Mouse (Mus musculus) limb, embryonic 14.5 days (tissue): ENCODE results near the gene Prdm2. TPM values are rescaled to one million over a fixed set of nuclear protein-coding genes. Genes with fewer than 3 reads are reported as not detected.

Experiments
- ATAC-seq: fragments of 200-750 bp; cut with Nextera tagmentation; 2 replicates; pipeline ENCODE4 v1.8.0; 2017; ENCODE audit warnings: low read depth, moderate number of reproducible peaks, moderate TSS enrichment; ENCODE audit not compliant: low FRiP score
- DNase-seq: peaks from one replicate; pipeline ENCODE4 v3.0.0-alpha.2; 2015; ENCODE audit warnings: low spot score
- H3K27ac ChIP-seq: fragments of 300-500 bp; sonication (generic); replicated peaks from 2 replicates; pipeline ENCODE4 v1.5.1; 2014; ENCODE audit warnings: low read depth, mild to moderate bottlenecking, low read length, moderate library complexity, mixed read lengths
- H3K27me3 ChIP-seq: fragments of 300-500 bp; sonication (generic); 2 replicates; pipeline ENCODE4 v1.6.1; 2014; ENCODE audit warnings: low read length, mixed read lengths; ENCODE audit not compliant: control insufficient read depth, insufficient read depth
- H3K36me3 ChIP-seq: fragments of 300-500 bp; sonication (generic); 2 replicates; pipeline ENCODE4 v1.6.1; 2014; ENCODE audit warnings: mild to moderate bottlenecking, low read length, moderate library complexity, mixed read lengths; ENCODE audit not compliant: control insufficient read depth, insufficient read depth
- H3K4me1 ChIP-seq: fragments of 300-500 bp; sonication (generic); 2 replicates; pipeline ENCODE4 v1.6.1; 2014; ENCODE audit warnings: antibody characterized with exemption, low read length, mixed read lengths; ENCODE audit not compliant: control insufficient read depth, insufficient read depth
- H3K4me2 ChIP-seq: fragments of 300-500 bp; sonication (generic); replicated peaks from 2 replicates; pipeline ENCODE4 v1.6.1; 2014; ENCODE audit warnings: low read depth, mild to moderate bottlenecking, low read length, moderate library complexity; ENCODE audit not compliant: severe bottlenecking
- H3K4me3 ChIP-seq: fragments of 300-500 bp; sonication (generic); replicated peaks from 2 replicates; pipeline ENCODE4 v1.5.1; 2014; ENCODE audit warnings: low read length
- H3K9ac ChIP-seq: fragments of 300-500 bp; sonication (generic); 2 replicates; pipeline ENCODE4 v1.6.1; 2014; ENCODE audit warnings: mild to moderate bottlenecking, low read depth, low read length, moderate library complexity; ENCODE audit not compliant: severe bottlenecking
- H3K9me3 ChIP-seq: fragments of 300-500 bp; sonication (generic); 2 replicates; pipeline ENCODE4 v1.6.1; 2016; ENCODE audit warnings: low read length; ENCODE audit not compliant: control insufficient read depth
- POLR2A ChIP-seq: fragments of 200-500 bp; IDR thresholded peaks from 2 replicates; pipeline ENCODE4 v1.8.0; 2012; ENCODE audit warnings: inconsistent platforms, mild to moderate bottlenecking, moderate library complexity, borderline replicate concordance; ENCODE audit not compliant: insufficient read depth, insufficient read length; ENCODE audit errors: extremely low read depth
- WGBS: fragments of 180-500 bp; shearing (Covaris S2); extraction: QIAGEN DNeasy Blood & Tissue Kit; methylation state at CpG from one replicate; pipeline ENCODE4 v1.1.7; 2014; 5-methylcytosine and 5-hydroxymethylcytosine counted together
- polyA plus RNA-seq, 2 experiments: library from polyadenylated mRNA; depleted of rRNA in 1 of 2; stranded (reverse) in 1 of 2; unstranded in 1 of 2; fragments of >200 nt; fragmentation: Nextera tagmentation in 1 of 2; extraction: Ambion mirVana in 1 of 2; gene quantifications; 2 replicates each; pipeline versions ENCODE4 v1.2.1 to v1.2.3; 2012 to 2014

Gene Prdm2
- polyA plus RNA-seq, 2 experiments, result 14.2 to 26.2 TPM

DNA sequence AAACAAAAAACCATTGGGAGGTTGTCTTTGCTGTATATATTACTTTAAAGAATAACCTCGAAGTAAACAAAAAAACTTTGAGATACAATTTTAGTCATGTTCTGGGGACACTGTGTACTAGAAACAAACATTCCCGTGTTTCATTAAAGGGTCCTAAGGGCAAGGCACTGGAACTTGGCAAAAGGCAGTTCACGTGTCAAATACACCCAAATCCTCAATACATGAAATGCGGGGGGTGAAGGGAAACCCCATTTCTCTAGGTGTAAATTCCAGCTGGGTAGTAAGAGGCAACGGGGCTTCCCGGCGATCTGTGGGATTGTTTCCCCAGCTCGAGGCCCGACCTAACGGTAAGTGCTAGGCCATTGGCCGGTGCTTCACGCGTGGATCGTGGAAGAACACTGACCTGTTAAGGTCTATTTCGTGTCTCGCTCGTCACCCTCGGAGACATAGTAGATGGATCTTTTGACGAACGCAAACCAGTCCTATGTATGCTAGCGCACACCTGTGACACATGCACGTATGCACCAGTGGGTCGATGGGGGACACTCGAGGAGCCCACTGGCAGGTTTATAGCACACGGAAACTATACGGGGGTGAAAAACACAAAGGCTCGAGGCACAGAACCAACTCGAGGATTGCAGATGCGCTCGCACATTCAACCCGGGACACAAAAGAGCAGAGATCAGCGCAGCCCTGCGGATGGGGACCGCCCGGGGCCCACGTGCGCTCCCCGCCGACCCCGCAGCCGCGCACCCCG lies 1.0 kb downstream of the Prdm2 start:
- peak overlapping the region; percentile 92 for H3K27ac ChIP-seq
- H3K27me3 ChIP-seq, result no peaks in the 10 kb centered on the region
- WGBS, result 4% methylated on average over 40 of the region's 43 CpGs
- no peaks in the 10 kb centered on the region for H3K36me3 ChIP-seq
- H3K4me1 ChIP-seq, result peaks cover 21% of the 10 kb centered on the region
- H3K4me3 ChIP-seq, result peak overlapping the region; percentile 84
- TF ChIP-seq POLR2A, result no peak
- ATAC-seq (peak; percentile 16), DNase-seq (peak; percentile 13)
- H3K9ac ChIP-seq, result peak overlapping the region; percentile 97
- H3K9me3 ChIP-seq, result no peaks in the 10 kb centered on the region
- peak overlapping the region; percentile 79 for H3K4me2 ChIP-seq

DNA sequence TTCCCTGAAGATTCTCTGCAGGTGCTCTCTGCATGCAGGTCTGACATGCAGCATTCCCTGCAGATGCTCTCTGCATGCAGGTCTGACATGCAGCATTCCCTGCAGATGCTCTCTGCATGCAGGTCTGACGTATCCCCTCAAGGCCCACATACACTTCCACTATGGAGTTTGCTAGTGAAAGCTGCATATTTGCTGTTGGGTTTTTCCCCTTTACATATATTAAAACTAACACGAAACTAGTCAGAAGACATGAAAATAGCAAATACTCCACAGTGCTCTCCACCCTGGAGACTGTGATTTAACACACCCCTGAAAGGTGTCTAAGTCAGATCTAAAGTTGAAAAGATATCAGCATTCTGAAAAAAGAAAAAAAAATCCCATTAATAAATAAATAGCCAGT lies 2.8 kb downstream of the Prdm2 start:
- H3K27ac ChIP-seq, result no peak overlapping the region
- DNase-seq (no peak), ATAC-seq (no peak)
- H3K9ac ChIP-seq, result no peak overlapping the region
- H3K4me3 ChIP-seq, result no peak overlapping the region
- 86% methylated on average over 2 of the region's 2 CpGs for WGBS
- no peak for TF ChIP-seq POLR2A
- H3K4me1 ChIP-seq, result peaks cover 25% of the 10 kb centered on the region
- no peaks in the 10 kb centered on the region for H3K27me3 ChIP-seq
- no peak overlapping the region for H3K4me2 ChIP-seq
- no peaks in the 10 kb centered on the region for H3K9me3 ChIP-seq
- no peaks in the 10 kb centered on the region for H3K36me3 ChIP-seq

DNA sequence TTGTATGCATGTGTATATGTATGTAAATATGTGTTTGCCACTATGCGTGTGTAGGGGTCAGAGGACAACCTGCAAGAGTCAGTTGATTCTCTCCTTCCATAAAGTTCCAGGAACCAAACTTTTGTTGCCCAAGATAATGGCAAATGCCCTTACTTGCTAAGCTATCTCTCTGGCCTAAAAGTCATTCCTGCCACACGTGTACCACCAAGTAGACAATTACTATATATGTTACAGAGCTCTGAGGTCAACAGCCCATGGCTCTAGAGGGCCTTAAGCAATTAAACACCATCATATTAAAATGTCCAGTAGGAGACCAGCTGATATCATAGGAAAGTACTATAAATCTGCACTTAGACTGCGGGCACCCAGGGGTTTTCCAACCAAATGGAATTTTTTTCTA lies 10.1 kb downstream of the Prdm2 start:
- H3K4me2 ChIP-seq, result no peak overlapping the region
- no peak for TF ChIP-seq POLR2A
- no peaks in the 10 kb centered on the region; the same call in 1 of the 2 replicates for H3K36me3 ChIP-seq
- H3K4me3 ChIP-seq, result no peak overlapping the region
- peaks cover 9% of the 10 kb centered on the region; the same call in 1 of the 2 replicates for H3K4me1 ChIP-seq
- no peaks in the 10 kb centered on the region for H3K9me3 ChIP-seq
- 63% methylated on average over 3 of the region's 3 CpGs for WGBS
- no peak overlapping the region for H3K9ac ChIP-seq
- no peak overlapping the region for H3K27ac ChIP-seq
- no peaks in the 10 kb centered on the region for H3K27me3 ChIP-seq
- DNase-seq, result no peak
- no peak for ATAC-seq

DNA sequence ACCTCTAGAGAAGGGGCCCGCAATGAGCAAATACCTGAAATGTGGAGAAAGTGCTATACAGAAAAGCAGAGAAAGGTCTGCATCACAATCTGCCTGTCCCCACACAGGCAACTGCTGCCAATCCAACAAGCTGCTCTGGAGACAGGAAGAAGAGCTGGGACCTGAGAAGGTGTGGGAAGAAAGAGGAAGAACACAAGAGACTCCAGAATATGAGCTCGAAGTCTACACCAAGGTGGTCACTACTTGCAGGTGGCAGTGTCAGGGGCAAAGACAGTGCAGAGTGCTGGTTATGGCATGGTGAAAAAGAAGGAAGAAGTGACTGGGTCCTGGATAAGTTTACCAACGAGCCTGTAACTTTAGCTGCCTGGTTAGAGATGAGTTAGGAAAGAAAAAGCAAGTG lies 14.4 kb downstream of the Prdm2 start:
- H3K4me2 ChIP-seq, result no peak overlapping the region
- no peaks in the 10 kb centered on the region; the same call in 1 of the 2 replicates for H3K36me3 ChIP-seq
- H3K27me3 ChIP-seq, result no peaks in the 10 kb centered on the region
- 83% methylated on average over 3 of the region's 3 CpGs for WGBS
- H3K9ac ChIP-seq, result no peak overlapping the region
- no peak overlapping the region for H3K27ac ChIP-seq
- ATAC-seq, result no peak
- no peaks in the 10 kb centered on the region for H3K9me3 ChIP-seq
- TF ChIP-seq POLR2A, result no peak
- no peak for DNase-seq
- peaks cover 4% of the 10 kb centered on the region; the same call in 1 of the 2 replicates for H3K4me1 ChIP-seq
- H3K4me3 ChIP-seq, result no peak overlapping the region

DNA sequence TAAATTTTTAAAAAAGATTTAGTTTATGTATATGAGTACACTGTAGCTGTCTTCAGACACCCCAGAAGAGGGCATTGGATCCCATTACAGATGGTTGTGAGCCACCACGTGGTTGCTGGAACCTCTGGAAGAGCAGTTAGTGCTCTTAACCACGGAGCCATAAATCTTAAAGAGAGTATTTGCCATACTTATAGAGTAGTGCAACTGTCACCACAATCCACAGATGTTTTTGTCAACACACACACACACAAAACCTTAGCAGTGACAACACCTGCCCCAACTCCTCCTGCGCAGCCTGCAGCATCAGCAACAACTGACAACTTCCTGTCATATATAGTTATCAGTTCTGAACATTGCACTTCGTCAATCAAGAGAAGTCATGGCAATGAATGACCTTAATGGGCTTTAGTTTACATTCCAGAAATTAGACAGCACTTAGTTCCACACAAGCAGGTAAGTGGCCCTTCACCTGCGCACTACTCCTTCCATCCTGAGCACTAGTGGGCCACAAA lies 14.9 kb downstream of the Prdm2 start:
- Histone ChIP-seq H3K4me1 (peaks cover 5% of the 10 kb centered on the region; the same call in 1 of the 2 replicates), H3K36me3 (no peaks in the 10 kb centered on the region; the same call in 1 of the 2 replicates), H3K27ac (no peak overlapping the region), H3K9ac (no peak overlapping the region), H3K9me3 (no peaks in the 10 kb centered on the region), H3K4me3 (no peak overlapping the region), H3K27me3 (no peaks in the 10 kb centered on the region), H3K4me2 (no peak overlapping the region)
- WGBS, result 78% methylated on average over 5 of the region's 5 CpGs
- DNase-seq (no peak), ATAC-seq (no peak)
- no peak for TF ChIP-seq POLR2A
